Mouse (Mus musculus): Measurements from ENCODE around the gene Mrpl12. TPM values are rescaled to one million over a fixed set of nuclear protein-coding genes. Genes with fewer than 3 reads are reported as not detected.
A peak's percentile ranks its signal among the peaks of the same experiment; 100 is the strongest.
"Not testable (repeated sequence)": the region's sequence is repeated elsewhere in the genome, so short reads cannot be mapped to it uniquely, and the experiment has no call there.

The Mrpl12 gene
- polyA plus RNA-seq, 1 experiment, result 119 TPM

DNA sequence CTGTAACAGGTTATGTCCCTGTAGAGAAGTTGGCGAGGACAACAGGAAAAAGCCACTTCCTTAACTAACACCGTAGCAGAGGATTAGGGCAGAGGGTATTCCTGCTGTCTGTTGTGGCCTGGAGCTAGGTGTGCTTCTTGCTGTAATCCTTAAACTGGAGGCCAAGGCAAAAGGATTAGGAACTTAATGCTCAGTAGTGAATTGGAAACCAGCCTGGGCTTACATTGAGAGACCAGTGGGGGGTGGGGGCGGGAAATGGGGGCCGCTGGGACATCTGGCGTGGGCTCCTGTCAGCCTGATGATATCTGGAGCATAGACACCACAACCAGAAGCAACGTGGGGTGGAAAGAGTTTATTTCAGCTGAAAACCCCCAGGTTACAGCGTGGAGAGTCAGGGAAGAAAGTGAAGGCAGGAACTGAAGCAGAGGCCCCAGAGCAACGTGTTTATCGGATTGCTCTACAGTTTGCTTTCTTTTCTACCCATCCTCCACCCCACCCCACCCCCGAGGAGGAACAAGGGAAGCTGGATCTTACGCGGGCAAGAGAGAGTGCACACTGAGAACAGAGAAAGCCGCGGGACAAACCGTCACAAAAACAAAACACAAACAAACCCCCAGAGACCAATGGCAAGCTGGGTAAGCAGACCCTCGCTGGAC, 26.1 kb downstream of the Mrpl12 start:
- no peak overlapping the region for H3K4me3 ChIP-seq (replicated peaks; ENCODE audit: insufficient read depth, low read depth, low read length)

DNA sequence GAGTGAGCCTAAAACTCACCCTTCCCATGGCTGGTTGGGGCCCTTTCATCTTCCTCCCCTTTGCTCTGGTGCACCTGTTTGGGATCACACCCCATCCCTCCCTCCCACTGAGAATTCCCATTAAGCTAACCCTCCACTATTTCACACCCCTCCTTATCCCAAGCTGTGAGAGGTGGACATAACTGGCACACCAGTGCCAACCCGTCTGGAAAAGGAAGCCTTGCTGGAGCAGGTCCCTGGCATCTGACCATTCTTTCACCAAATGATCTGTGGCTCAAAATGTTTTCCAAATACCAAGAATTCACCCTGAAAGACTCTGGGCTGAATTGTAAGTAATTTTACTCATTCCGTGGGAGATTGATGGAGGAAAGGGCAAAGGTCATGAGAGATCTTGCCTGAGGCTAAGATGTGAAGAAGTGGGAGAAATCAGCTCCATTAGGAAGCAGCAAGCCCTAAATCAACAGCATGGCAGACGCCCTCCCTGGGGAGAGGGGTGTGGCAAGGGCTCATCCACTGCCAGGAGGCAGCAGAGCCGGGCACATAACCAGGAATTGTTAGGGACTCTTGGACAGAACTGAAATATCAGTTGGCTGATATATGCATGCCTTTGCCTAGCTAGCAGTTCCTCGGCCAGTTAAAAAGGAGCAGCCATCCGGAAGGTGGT, 28.5 kb downstream of the Mrpl12 start:
- Histone ChIP-seq H3K4me1 (ENCODE audit: control insufficient read depth, insufficient read depth, low read length) (peaks cover 11% of the 10 kb centered on the region), H3K27me3 (ENCODE audit: control insufficient read depth, insufficient read depth, low read length) (no peaks in the 10 kb centered on the region), H3K4me3 (replicated peaks; ENCODE audit: insufficient read depth, low read depth, low read length) (no peak overlapping the region), H3K27ac (ENCODE audit: insufficient read depth, low read length) (no peak overlapping the region)
- peak; percentile 69 to 83 for DNase-seq
- TF ChIP-seq CTCF (IDR thresholded peaks at IDR 0.05; ENCODE audit: borderline replicate concordance, insufficient read depth, low read depth, low read length), result no peak
- TF ChIP-seq POLR2A (IDR thresholded peaks at IDR 0.05; ENCODE audit: borderline replicate concordance, insufficient read depth, low read length), result no peak
- WGBS, result 4% methylated on average over 6 of the region's 6 CpGs

More for the DNA sequence above, 26.1 kb downstream of the Mrpl12 start:
- peaks cover 11% of the 10 kb centered on the region for H3K4me1 ChIP-seq (ENCODE audit: control insufficient read depth, insufficient read depth, low read length)
- DNase-seq, result no peak
- no peak overlapping the region for H3K27ac ChIP-seq (ENCODE audit: insufficient read depth, low read length)
- H3K27me3 ChIP-seq (ENCODE audit: control insufficient read depth, insufficient read depth, low read length), result no peaks in the 10 kb centered on the region
- TF ChIP-seq CTCF (IDR thresholded peaks at IDR 0.05; ENCODE audit: borderline replicate concordance, insufficient read depth, low read depth, low read length) (no peak), POLR2A (IDR thresholded peaks at IDR 0.05; ENCODE audit: borderline replicate concordance, insufficient read depth, low read length) (no peak)
- 19% methylated on average over 16 of the region's 16 CpGs for WGBS

- not testable (repeated sequence) for H3K27me3 ChIP-seq (ENCODE audit: control insufficient read depth, insufficient read depth, low read length); H3K27ac ChIP-seq (ENCODE audit: insufficient read depth, low read length); DNase-seq; H3K4me3 ChIP-seq (replicated peaks; ENCODE audit: insufficient read depth, low read depth, low read length)
- 92% methylated on average over 2 of the region's 2 CpGs for WGBS
- H3K4me1 ChIP-seq (ENCODE audit: control insufficient read depth, insufficient read depth, low read length), result peaks cover 11% of the 10 kb centered on the region
Measured at GRCm38 (mm10) chr11:120514262-120514661, 29.8 kb downstream of the Mrpl12 start.

DNA sequence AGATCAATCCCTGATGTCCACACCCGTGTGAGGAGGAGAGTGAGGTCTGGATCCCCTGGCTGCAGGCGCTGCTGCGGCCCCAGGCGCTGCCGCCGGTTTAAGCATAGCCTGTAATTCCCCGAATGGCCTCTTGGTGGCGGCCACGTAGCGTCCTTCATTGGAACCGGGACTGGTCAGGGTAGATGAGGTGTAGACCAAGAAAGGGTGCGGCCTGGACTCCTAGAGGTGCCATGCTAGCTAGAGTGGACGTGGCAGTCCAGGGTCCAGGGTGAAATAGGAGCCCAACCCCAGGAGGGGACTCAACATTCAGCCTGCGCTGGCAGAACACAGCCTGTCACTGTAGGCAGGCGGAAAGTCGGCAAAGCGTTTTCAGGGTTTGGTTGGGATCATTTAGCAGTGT, 31.2 kb downstream of the Mrpl12 start:
- no peak overlapping the region for H3K4me3 ChIP-seq (replicated peaks; ENCODE audit: insufficient read depth, low read depth, low read length)
- no peak for TF ChIP-seq POLR2A (IDR thresholded peaks at IDR 0.05; ENCODE audit: borderline replicate concordance, insufficient read depth, low read length)
- peak; percentile 96 for TF ChIP-seq CTCF (IDR thresholded peaks at IDR 0.05; ENCODE audit: borderline replicate concordance, insufficient read depth, low read depth, low read length)
- 19% methylated on average over 17 of the region's 17 CpGs for WGBS
- H3K27ac ChIP-seq (ENCODE audit: insufficient read depth, low read length), result no peak overlapping the region
- peak; percentile 85 to 95 for DNase-seq
- H3K27me3 ChIP-seq (ENCODE audit: control insufficient read depth, insufficient read depth, low read length), result no peaks in the 10 kb centered on the region
- peaks cover 16% of the 10 kb centered on the region for H3K4me1 ChIP-seq (ENCODE audit: control insufficient read depth, insufficient read depth, low read length)

DNA sequence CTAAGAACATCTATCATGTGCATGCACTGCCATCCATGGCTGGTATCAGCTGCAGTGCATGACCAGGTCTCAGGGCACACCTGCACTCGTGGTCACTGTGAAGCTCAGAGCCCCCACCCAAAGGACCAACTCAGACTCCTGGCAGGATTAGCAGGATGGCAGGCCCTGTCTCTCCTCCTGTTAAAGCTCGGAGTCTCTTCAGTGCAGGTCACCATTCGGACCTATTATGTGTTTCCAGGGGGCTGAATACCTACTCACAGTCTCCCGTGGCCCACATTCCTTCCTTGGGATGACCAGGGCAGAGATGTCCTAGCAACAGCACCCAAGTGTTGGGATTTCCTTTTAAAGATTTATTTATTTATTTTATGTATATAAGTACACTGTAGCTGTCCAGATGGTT, 32.7 kb downstream of the Mrpl12 start:
- WGBS, result 86% methylated on average over 4 of the region's 4 CpGs
- no peak for DNase-seq
- Histone ChIP-seq H3K4me3 (replicated peaks; ENCODE audit: insufficient read depth, low read depth, low read length) (no peak overlapping the region), H3K27me3 (ENCODE audit: control insufficient read depth, insufficient read depth, low read length) (no peaks in the 10 kb centered on the region), H3K27ac (ENCODE audit: insufficient read depth, low read length) (no peak overlapping the region), H3K4me1 (ENCODE audit: control insufficient read depth, insufficient read depth, low read length) (peaks cover 30% of the 10 kb centered on the region)
- TF ChIP-seq POLR2A (IDR thresholded peaks at IDR 0.05; ENCODE audit: borderline replicate concordance, insufficient read depth, low read length) (no peak), CTCF (IDR thresholded peaks at IDR 0.05; ENCODE audit: borderline replicate concordance, insufficient read depth, low read depth, low read length) (no peak)

- Histone ChIP-seq H3K4me3 (replicated peaks; ENCODE audit: insufficient read depth, low read depth, low read length) (no peak overlapping the region), H3K27ac (ENCODE audit: insufficient read depth, low read length) (no peak overlapping the region), H3K4me1 (ENCODE audit: control insufficient read depth, insufficient read depth, low read length) (peaks cover 27% of the 10 kb centered on the region), H3K27me3 (ENCODE audit: control insufficient read depth, insufficient read depth, low read length) (no peaks in the 10 kb centered on the region)
- no peak for DNase-seq
- WGBS, result 58% methylated on average over 6 of the region's 6 CpGs
- TF ChIP-seq CTCF (IDR thresholded peaks at IDR 0.05; ENCODE audit: borderline replicate concordance, insufficient read depth, low read depth, low read length) (no peak), POLR2A (IDR thresholded peaks at IDR 0.05; ENCODE audit: borderline replicate concordance, insufficient read depth, low read length) (no peak)
Measured at GRCm38 (mm10) chr11:120518027-120518426, 33.6 kb downstream of the Mrpl12 start.

DNA sequence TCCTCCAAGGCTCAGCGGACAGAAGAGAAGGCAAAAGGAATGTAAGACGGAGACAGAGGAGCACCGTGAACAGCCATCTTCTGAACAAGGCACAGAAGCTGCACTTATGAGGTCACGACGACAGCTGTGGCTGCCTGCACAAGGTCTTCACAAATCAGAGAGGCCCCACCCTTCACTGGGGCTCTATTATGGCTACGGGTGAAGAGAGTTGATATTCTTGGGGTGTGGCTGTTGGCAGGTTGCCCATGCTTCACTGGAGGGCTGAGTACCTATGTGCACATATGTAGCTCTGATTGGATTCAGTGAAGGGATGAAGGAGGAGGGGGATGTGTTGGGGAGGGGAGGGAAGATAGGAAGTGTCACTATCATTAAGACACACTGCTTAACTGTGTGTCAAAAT, 34.1 kb downstream of the Mrpl12 start:
- peaks cover 23% of the 10 kb centered on the region for H3K4me1 ChIP-seq (ENCODE audit: control insufficient read depth, insufficient read depth, low read length)
- DNase-seq, result no peak
- TF ChIP-seq POLR2A (IDR thresholded peaks at IDR 0.05; ENCODE audit: borderline replicate concordance, insufficient read depth, low read length), result no peak
- TF ChIP-seq CTCF (IDR thresholded peaks at IDR 0.05; ENCODE audit: borderline replicate concordance, insufficient read depth, low read depth, low read length), result no peak
- no peaks in the 10 kb centered on the region for H3K27me3 ChIP-seq (ENCODE audit: control insufficient read depth, insufficient read depth, low read length)
- no peak overlapping the region for H3K4me3 ChIP-seq (replicated peaks; ENCODE audit: insufficient read depth, low read depth, low read length)
- H3K27ac ChIP-seq (ENCODE audit: insufficient read depth, low read length), result no peak overlapping the region
- WGBS, result 89% methylated on average over 6 of the region's 6 CpGs

DNA sequence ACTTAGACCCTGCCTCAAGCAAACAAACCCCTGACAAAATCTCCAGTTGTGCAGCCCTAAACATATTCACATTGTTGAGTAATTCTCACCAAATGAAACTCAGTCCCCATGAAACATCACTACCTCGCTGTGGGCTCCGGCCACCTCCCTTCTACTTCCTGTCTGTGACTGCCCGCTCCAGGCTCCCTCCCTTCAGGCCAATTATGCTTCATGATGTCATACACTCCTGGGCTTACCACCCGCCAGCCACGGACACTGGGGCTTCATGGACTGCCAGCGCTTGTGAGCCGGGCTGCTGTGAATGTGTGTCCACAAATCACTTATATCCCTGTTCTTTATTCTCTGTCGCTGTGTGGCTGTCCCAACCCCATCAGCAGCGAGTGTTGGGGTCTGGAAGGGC, 35.3 kb downstream of the Mrpl12 start:
- 66% methylated on average over 9 of the region's 9 CpGs for WGBS
- no peak for DNase-seq
- H3K27ac ChIP-seq (ENCODE audit: insufficient read depth, low read length), result no peak overlapping the region
- no peaks in the 10 kb centered on the region for H3K27me3 ChIP-seq (ENCODE audit: control insufficient read depth, insufficient read depth, low read length)
- no peak overlapping the region for H3K4me3 ChIP-seq (replicated peaks; ENCODE audit: insufficient read depth, low read depth, low read length)
- H3K4me1 ChIP-seq (ENCODE audit: control insufficient read depth, insufficient read depth, low read length), result peaks cover 21% of the 10 kb centered on the region
- TF ChIP-seq CTCF (IDR thresholded peaks at IDR 0.05; ENCODE audit: borderline replicate concordance, insufficient read depth, low read depth, low read length), result no peak
- no peak for TF ChIP-seq POLR2A (IDR thresholded peaks at IDR 0.05; ENCODE audit: borderline replicate concordance, insufficient read depth, low read length)

Data from cerebellum, adult 2 months (tissue).